Mouse (Mus musculus) kidney, adult 8-10 months (tissue): ENCODE measurements around the gene Plekha3.

Experiments
- DNase-seq, 2 experiments: peaks; one replicate each; pipeline ENCODE4 v3.0.0; 2022

Plekha3 gene

GRCm38 (mm10) chr2:76674725-76675427, at the start of gene Plekha3:
Gene Plekha3, plus strand, starts transcription at chr2:76675281.
- DNase-seq = peak; percentile 76 to 81

DNA sequence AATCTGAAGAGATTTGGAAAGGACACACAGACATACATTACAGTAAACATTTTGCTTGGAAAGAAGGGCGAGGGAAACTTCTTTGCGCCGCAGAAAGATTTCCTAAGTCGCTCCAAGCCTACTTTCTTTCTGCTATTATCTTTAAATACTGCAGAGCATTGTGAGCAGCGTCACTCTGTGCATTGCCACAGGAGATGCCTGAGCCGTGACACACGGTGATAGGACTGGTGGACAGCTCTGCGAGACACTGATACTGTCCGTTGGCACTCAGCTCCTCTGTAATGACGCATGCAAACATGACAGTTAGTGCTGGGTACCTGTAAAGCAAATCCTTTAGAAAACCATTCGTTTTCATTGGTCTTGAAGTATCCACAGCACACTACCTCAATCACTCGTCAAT, 44.8 kb upstream of the Plekha3 start:
- no peak for DNase-seq

DNA sequence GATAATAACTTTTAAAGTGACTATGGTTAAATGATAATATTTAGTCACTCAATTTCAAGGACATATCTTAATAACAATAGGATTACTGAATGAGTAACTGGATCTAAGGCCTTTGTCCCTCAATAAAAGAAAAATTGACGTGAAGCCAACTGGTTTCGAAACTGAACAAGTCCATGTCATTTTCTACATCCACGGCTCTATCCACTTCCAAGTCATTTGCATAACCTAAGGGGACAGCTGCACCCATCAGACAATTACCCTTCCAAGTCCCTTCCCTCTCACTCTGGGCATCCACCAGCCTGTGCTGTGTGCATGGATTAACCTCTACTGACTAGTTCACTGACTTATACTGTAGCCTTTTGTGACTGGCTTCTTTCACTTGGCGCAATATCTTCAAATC, 43.5 kb upstream of the Plekha3 start:
- DNase-seq = no peak

GRCm38 (mm10) chr2:76639637-76640036, 35.4 kb upstream of the Plekha3 start:
- DNase-seq = no peak

DNA sequence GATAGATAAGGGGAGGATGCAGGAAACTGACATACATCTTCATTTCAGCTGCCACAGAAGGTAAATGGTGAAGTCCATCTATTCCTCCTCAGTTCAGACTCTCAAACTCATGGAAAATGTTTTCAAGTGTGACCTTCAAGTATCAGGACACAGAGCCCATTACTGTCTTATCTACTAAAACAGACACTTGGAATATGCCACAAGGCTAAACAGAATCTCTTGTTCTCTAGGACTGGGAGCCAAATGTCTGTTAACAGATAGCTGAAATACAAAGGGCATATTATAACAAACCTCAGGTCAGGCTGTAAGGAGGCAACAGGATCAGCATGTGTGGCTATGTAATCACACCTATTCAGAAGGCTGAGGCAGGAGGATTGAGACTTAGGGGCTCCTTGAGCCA, 31.3 kb upstream of the Plekha3 start:
- no peak for DNase-seq

- no peak for DNase-seq
These were observed 27.6 kb upstream of the Plekha3 start for GRCm38 (mm10) chr2:76647441-76647869.

DNA sequence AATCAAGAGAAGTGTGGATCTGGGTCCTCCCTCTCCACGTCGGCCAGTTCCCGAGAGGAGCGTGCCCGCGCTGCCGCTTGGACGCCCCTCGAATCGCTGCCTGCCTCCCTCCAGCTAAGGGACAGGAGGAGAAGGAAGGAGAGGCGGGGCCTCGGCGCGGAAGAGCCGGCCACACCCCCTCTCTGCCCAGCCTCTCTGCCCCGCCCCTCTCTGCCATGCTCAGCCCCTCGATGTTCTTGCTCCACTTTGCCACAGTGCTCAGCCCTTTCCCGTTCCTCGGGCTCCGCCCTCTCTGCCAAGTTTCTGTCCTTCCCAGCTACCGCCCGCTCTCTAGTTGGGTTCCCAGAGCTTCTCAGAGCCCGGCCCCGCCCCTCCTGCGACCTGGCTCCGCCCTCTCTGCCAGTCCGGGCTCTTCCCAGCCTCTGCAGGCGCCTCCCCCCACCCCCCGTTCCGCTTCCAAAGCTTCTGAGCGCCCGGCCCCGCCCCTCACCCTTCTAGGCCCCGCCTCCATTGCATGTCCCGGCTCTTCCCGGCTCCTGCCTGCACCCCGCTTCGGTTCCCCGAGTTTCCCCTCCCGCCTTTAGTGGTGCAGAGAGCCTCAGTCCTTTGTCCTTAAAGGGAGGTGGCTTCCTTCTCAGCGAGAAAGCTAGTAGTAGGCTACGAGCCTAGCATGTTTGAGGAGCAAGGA, 27.1 kb upstream of the Plekha3 start, which contains the start of the genes Prkra and Pjvk:
Prkra (minus strand) TSS at position 133 of the 688 bp plus-strand sequence.
Pjvk (plus strand) TSS at position 594 of the 688 bp plus-strand sequence.
- peak; percentile 98 to 100 for DNase-seq

GRCm38 (mm10) chr2:76648666-76649141, 26.4 kb upstream of the Plekha3 start:
- DNase-seq = no peak

GRCm38 (mm10) chr2:76653070-76653469, 22.0 kb upstream of the Plekha3 start:
- no peak for DNase-seq

- DNase-seq = no peak
These were observed 20.4 kb upstream of the Plekha3 start for GRCm38 (mm10) chr2:76654646-76655045.

- DNase-seq = no peak
These were observed 19.6 kb upstream of the Plekha3 start for GRCm38 (mm10) chr2:76655444-76655843.

GRCm38 (mm10) chr2:76655982-76656381, 19.1 kb upstream of the Plekha3 start:
- DNase-seq = peak in 1 of 2 experiments; percentile 27

DNA sequence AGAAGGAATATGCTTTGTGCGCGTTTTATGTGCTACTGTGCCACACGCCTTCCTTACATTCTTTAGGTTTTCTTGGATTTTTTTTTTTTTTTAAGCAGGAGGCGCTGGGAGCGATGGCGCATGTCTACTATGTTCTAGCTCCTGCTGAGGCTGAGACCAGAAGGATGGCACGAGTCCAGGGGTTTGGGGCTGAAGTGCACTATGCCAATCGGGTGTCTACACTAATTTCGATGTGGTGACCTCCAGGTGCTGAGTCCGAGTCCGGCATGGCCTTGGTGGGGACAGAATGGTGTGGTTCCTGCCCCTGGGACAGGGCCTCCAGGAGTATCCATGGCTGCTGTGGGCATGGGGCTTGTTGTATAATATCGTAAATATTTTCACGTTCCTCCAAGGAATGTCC, 16.5 kb upstream of the Plekha3 start:
- DNase-seq = no peak

- no peak for DNase-seq
These were observed 15.7 kb upstream of the Plekha3 start for GRCm38 (mm10) chr2:76659419-76659818.

DNA sequence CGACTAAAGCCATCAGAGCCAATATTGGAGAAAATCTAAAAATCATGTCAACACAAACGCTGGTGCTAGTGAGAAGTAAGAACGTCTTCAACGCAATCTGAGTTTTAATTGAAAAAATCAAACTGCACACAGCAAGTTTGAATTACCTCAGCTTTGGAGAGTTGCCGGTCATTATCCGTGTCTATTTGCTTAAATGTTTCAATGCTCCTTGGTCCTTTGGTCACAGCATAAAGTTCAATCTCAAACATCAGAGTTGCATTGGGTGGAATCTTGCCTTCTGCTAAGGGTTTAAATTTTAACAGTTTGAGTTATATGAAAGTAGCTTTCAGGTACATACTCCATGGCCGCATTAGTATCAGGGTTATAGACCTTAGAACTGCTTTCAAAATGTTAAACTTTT, 9.6 kb upstream of the Plekha3 start:
- peak in 1 of 2 experiments; percentile 66 for DNase-seq

DNA sequence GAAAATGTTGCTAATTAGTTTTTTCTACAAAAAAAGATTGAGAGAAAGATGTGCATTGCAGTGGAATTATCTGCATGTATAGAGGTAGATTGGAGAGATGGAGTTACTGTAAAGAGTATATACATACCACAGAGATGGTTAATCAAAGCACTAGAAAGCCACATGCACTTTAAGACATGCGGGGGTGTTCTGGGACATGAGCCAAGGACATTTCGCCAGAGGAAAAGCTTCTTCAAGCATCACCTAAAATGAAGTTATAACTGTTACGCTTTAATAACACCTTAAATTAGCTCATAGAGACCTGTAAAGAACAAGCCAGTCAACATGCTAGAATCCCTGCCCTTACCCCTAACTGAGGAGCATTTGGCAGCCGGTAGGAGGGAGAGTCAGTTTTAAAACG, 7.9 kb upstream of the Plekha3 start:
- no peak for DNase-seq

DNA sequence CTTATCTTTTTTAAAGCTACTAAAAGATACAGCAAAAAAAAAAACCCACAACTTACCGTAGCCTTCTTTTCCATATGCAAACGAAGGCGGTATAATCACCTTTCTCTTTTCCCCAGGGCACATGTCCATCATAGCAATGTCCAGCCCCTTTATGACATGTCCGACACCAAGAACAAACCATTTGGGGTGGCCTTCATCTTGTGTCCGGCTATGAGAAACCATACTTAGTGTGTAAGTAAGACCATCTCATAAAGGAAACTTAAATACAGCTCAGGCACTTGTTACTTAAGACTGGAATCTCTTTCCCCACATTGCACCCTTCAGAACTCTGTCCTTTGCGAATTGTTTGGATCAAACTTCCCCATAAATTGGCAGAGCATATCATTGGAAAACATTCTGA, 3.4 kb upstream of the Plekha3 start:
- DNase-seq = no peak

DNA sequence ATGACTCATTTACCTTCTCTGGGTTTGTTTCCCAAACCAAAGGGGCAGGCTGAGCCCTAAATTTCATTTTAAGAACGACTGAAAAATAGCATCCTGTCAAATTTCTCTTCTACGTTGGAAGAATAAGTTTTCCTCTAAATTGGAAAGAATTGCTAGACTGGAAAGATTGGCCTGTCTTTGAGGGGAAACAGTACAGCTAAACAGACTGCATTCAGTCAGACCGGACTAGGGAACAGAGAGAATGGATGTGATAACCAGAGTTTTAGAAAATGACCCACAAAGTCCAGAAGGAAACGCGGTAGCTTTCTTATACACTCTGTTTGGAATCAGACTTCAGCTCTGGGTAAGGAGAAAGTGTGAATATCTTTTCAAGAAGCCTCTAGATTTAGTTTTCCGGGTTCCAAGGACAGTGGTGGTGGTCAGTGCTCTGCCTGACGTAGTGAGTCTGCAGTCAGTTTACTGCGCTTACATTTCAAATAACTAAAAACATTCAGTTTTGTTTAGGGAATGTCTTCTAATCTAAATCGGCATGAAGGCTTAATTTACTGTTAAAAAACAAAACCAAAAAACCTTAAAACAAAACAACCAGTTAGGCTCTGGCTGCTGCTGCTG, 2.8 kb upstream of the Plekha3 start:
- DNase-seq = no peak

DNA sequence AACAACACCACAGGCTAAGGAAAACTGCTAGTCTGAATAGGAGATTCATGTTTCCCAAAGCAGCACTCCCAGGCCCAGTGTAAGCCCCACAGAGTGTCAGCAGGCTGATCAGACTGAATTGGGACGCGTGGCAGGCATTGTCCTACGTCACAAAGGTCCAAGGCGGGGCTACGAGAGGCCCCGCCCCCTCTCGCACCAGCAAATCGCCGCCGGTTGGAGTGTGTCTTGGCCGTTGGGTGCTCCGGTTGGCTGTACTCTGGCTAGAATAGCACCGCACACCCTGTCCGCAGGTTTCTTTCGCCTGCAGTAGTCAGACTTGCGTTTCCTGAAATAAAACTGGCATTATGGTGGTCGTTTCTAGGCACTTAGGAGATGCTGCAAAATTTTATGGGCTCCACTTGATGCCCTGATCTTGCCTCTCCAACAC, 2.1 kb upstream of the Plekha3 start, which contains the start of gene Fkbp7:
Fkbp7 (minus strand) TSS at position 151 of the 427 bp plus-strand sequence.
- peak; percentile 89 to 92 for DNase-seq

DNA sequence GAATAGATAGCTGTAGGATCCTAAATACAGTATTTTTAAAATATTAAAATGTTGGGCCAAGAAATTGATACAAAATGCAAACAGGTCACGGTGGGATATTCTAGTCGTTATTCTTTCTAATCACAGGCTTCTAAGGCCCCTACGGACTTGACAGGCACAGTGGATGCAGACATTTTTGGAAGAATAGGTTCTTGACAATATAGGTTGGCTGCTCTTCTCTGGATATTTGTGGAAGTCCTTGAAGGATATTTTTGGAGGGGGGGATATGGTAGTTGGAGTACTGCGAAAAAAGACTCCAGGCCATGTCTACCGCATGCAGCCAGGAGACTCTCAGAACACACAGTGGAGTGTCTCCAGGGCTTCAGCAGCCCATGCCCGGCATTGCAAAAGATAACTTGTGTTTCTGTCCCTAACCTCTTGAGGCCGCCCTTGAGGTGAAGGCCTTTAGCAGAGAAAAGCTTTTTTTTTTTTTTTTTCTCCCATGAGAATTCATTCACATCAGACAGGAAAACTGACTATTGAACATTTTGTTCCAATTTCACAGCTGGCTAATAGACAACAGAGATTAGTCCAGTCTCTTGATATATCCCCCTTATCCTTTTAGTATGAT, 1.5 kb upstream of the Plekha3 start:
- peak; percentile 69 to 70 for DNase-seq

- no peak for DNase-seq
These were observed 370 bp downstream of the Plekha3 start for GRCm38 (mm10) chr2:76675451-76675850.

DNA sequence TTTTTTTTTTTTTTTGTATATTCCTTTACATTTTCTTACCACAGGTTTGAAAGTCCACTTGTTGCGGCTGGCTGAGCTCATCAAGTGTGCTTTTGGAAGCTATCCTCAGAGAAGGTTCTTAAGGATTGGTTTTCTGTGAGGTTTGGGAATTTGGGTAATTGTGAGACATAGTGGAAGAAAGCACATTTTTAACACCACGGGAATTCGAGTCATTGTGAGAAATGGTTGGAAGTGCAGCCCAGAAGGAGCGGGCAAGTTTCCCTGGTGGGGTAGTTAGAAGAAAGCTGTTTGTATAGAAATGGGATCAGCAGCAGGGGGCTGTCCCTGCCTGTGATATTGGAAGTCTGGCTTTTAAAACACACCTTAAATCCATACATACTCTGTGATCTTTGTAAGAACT, 868 bp downstream of the Plekha3 start:
- DNase-seq = no peak
